Mouse (Mus musculus): ENCODE data around the gene Ugt1a2. TPM values are rescaled to one million over a fixed set of nuclear protein-coding genes. Genes with fewer than 3 reads are reported as not detected.
A peak's percentile ranks its signal among the peaks of the same experiment; 100 is the strongest.

Gene Ugt1a2
- polyA plus RNA-seq, 1 experiment: not detected

- Histone ChIP-seq H3K36me3 (replicated peaks; ENCODE audit: low read length) (peaks cover 55% of the 10 kb centered on the region), H3K27me3 (replicated peaks) (peaks cover 11% of the 10 kb centered on the region), H3K4me1 (peaks cover 33% of the 10 kb centered on the region), H3K9me3 (peaks cover 35% of the 10 kb centered on the region), H3K4me3 (replicated peaks) (no peak overlapping the region)
- no peak for TF ChIP-seq FLI1 (IDR thresholded peaks at IDR 0.05; ENCODE audit: low read length)
- TF ChIP-seq GATA1 (IDR thresholded peaks at IDR 0.05; ENCODE audit: borderline replicate concordance, low read length): no peak
Measured at GRCm38 (mm10) chr1:88259643-88260024, 59.2 kb downstream of the Ugt1a2 start.

- H3K4me3 ChIP-seq (replicated peaks): peak overlapping the region; percentile 1
- H3K4me1 ChIP-seq: peaks cover 33% of the 10 kb centered on the region
- peaks cover 60% of the 10 kb centered on the region for H3K36me3 ChIP-seq (replicated peaks; ENCODE audit: low read length)
- no peak for TF ChIP-seq GATA1 (IDR thresholded peaks at IDR 0.05; ENCODE audit: borderline replicate concordance, low read length)
- 0 out of 2 replicates have a peak, but pooled peaks have one; percentile 16 for TF ChIP-seq FLI1 (IDR thresholded peaks at IDR 0.05; ENCODE audit: low read length)
- peaks cover 30% of the 10 kb centered on the region for H3K9me3 ChIP-seq
- H3K27me3 ChIP-seq (replicated peaks): peaks cover 11% of the 10 kb centered on the region
Measured at GRCm38 (mm10) chr1:88260114-88260513, 59.7 kb downstream of the Ugt1a2 start.

- Histone ChIP-seq H3K9me3 (peaks cover 23% of the 10 kb centered on the region), H3K4me1 (peaks cover 33% of the 10 kb centered on the region), H3K4me3 (replicated peaks) (no peak overlapping the region), H3K36me3 (replicated peaks; ENCODE audit: low read length) (peaks cover 66% of the 10 kb centered on the region), H3K27me3 (replicated peaks) (peaks cover 6% of the 10 kb centered on the region)
- TF ChIP-seq GATA1 (IDR thresholded peaks at IDR 0.05; ENCODE audit: borderline replicate concordance, low read length) (no peak), FLI1 (IDR thresholded peaks at IDR 0.05; ENCODE audit: low read length) (no peak)
Measured at GRCm38 (mm10) chr1:88260604-88261377, 60.4 kb downstream of the Ugt1a2 start.

GRCm38 (mm10) chr1:88261706-88262105, 61.3 kb downstream of the Ugt1a2 start:
- TF ChIP-seq GATA1 (IDR thresholded peaks at IDR 0.05; ENCODE audit: borderline replicate concordance, low read length): no peak
- TF ChIP-seq FLI1 (IDR thresholded peaks at IDR 0.05; ENCODE audit: low read length): no peak
- Histone ChIP-seq H3K36me3 (replicated peaks; ENCODE audit: low read length) (peaks cover 76% of the 10 kb centered on the region), H3K9me3 (peaks cover 15% of the 10 kb centered on the region), H3K4me3 (replicated peaks) (no peak overlapping the region), H3K27me3 (replicated peaks) (no peaks in the 10 kb centered on the region), H3K4me1 (peaks cover 33% of the 10 kb centered on the region)

- Histone ChIP-seq H3K4me1 (peaks cover 33% of the 10 kb centered on the region), H3K9me3 (peaks cover 12% of the 10 kb centered on the region), H3K4me3 (replicated peaks) (no peak overlapping the region), H3K36me3 (replicated peaks; ENCODE audit: low read length) (peaks cover 81% of the 10 kb centered on the region), H3K27me3 (replicated peaks) (no peaks in the 10 kb centered on the region)
- no peak for TF ChIP-seq FLI1 (IDR thresholded peaks at IDR 0.05; ENCODE audit: low read length)
- TF ChIP-seq GATA1 (IDR thresholded peaks at IDR 0.05; ENCODE audit: borderline replicate concordance, low read length): no peak
Measured at GRCm38 (mm10) chr1:88262255-88262654, 61.9 kb downstream of the Ugt1a2 start.

GRCm38 (mm10) chr1:88262961-88263360, 62.6 kb downstream of the Ugt1a2 start:
- Histone ChIP-seq H3K36me3 (replicated peaks; ENCODE audit: low read length) (peaks cover 88% of the 10 kb centered on the region), H3K27me3 (replicated peaks) (no peaks in the 10 kb centered on the region), H3K4me1 (peaks cover 33% of the 10 kb centered on the region), H3K4me3 (replicated peaks) (no peak overlapping the region), H3K9me3 (peaks cover 6% of the 10 kb centered on the region)
- TF ChIP-seq FLI1 (IDR thresholded peaks at IDR 0.05; ENCODE audit: low read length) (no peak), GATA1 (IDR thresholded peaks at IDR 0.05; ENCODE audit: borderline replicate concordance, low read length) (no peak)

- Histone ChIP-seq H3K4me1 (peaks cover 32% of the 10 kb centered on the region), H3K36me3 (replicated peaks; ENCODE audit: low read length) (peaks cover 96% of the 10 kb centered on the region), H3K27me3 (replicated peaks) (no peaks in the 10 kb centered on the region), H3K9me3 (no peaks in the 10 kb centered on the region), H3K4me3 (replicated peaks) (no peak overlapping the region)
- TF ChIP-seq FLI1 (IDR thresholded peaks at IDR 0.05; ENCODE audit: low read length) (no peak), GATA1 (IDR thresholded peaks at IDR 0.05; ENCODE audit: borderline replicate concordance, low read length) (no peak)
Measured at GRCm38 (mm10) chr1:88263778-88264177, 63.4 kb downstream of the Ugt1a2 start.

GRCm38 (mm10) chr1:88264237-88264868, 64.0 kb downstream of the Ugt1a2 start:
- no peak overlapping the region for H3K4me3 ChIP-seq (replicated peaks)
- TF ChIP-seq FLI1 (IDR thresholded peaks at IDR 0.05; ENCODE audit: low read length) (no peak), GATA1 (IDR thresholded peaks at IDR 0.05; ENCODE audit: borderline replicate concordance, low read length) (no peak)
- no peaks in the 10 kb centered on the region for H3K27me3 ChIP-seq (replicated peaks)
- H3K36me3 ChIP-seq (replicated peaks; ENCODE audit: low read length): peaks cover 100% of the 10 kb centered on the region
- H3K4me1 ChIP-seq: peaks cover 27% of the 10 kb centered on the region
- no peaks in the 10 kb centered on the region for H3K9me3 ChIP-seq

- peaks cover 100% of the 10 kb centered on the region for H3K36me3 ChIP-seq (replicated peaks; ENCODE audit: low read length)
- no peaks in the 10 kb centered on the region for H3K9me3 ChIP-seq
- H3K27me3 ChIP-seq (replicated peaks): no peaks in the 10 kb centered on the region
- TF ChIP-seq GATA1 (IDR thresholded peaks at IDR 0.05; ENCODE audit: borderline replicate concordance, low read length): no peak
- TF ChIP-seq FLI1 (IDR thresholded peaks at IDR 0.05; ENCODE audit: low read length): no peak
- peaks cover 22% of the 10 kb centered on the region for H3K4me1 ChIP-seq
- no peak overlapping the region for H3K4me3 ChIP-seq (replicated peaks)
Measured at GRCm38 (mm10) chr1:88264869-88265240, 64.5 kb downstream of the Ugt1a2 start.

GRCm38 (mm10) chr1:88266123-88266522, 65.7 kb downstream of the Ugt1a2 start:
- peaks cover 15% of the 10 kb centered on the region for H3K4me1 ChIP-seq
- TF ChIP-seq FLI1 (IDR thresholded peaks at IDR 0.05; ENCODE audit: low read length) (no peak), GATA1 (IDR thresholded peaks at IDR 0.05; ENCODE audit: borderline replicate concordance, low read length) (no peak)
- H3K27me3 ChIP-seq (replicated peaks): no peaks in the 10 kb centered on the region
- no peak overlapping the region for H3K4me3 ChIP-seq (replicated peaks)
- H3K36me3 ChIP-seq (replicated peaks; ENCODE audit: low read length): peaks cover 96% of the 10 kb centered on the region
- H3K9me3 ChIP-seq: no peaks in the 10 kb centered on the region; the same call in 1 of the 2 replicates
